Mouse (Mus musculus) heart, postnatal 0 days (tissue): Measurements from ENCODE around the gene Olfr1427.

Source experiments
- CTCF ChIP-seq: IDR thresholded peaks from 2 replicates; pipeline ENCODE4 v1.5.1; 2016; ENCODE audit warnings: antibody characterized with exemption, control low read depth, low read depth
- EP300 ChIP-seq: IDR thresholded peaks from 2 replicates; pipeline ENCODE4 v1.6.1; 2016; ENCODE audit warnings: antibody characterized with exemption, low read depth

GRCm38 (mm10) chr19:12113807-12114206 lies 10.7 kb upstream of the Olfr1427 start:
- TF ChIP-seq CTCF (no peak), EP300 (no peak)
